Mouse (Mus musculus) stomach, postnatal 0 days (tissue): ENCODE measurements around the gene Cnst. TPM values are rescaled to one million over a fixed set of nuclear protein-coding genes. Genes with fewer than 3 reads are reported as not detected.

ENCODE experiments used
- ATAC-seq: fragments of 200-750 bp; cut with Nextera tagmentation; 2 replicates; pipeline ENCODE4 v1.8.0; 2017; ENCODE audit not compliant: low FRiP score, low TSS enrichment
- DNase-seq: peaks from one replicate; pipeline ENCODE4 v3.0.0-alpha.2; 2016; ENCODE audit warnings: low spot score
- H3K27ac ChIP-seq: fragments of 300-500 bp; sonication (generic); replicated peaks from 2 replicates; pipeline ENCODE4 v1.5.1; 2014; ENCODE audit warnings: mild to moderate bottlenecking, control low read depth
- H3K27me3 ChIP-seq: fragments of 300-500 bp; sonication (generic); 2 replicates; pipeline ENCODE4 v1.6.1; 2014; ENCODE audit warnings: low read length; ENCODE audit not compliant: control insufficient read depth, insufficient read depth
- H3K36me3 ChIP-seq: fragments of 300-500 bp; sonication (generic); 2 replicates; pipeline ENCODE4 v1.6.1; 2014; ENCODE audit warnings: low read length, mixed read lengths; ENCODE audit not compliant: control insufficient read depth, insufficient read depth
- H3K4me1 ChIP-seq: fragments of 300-500 bp; sonication (generic); replicated peaks from 2 replicates; pipeline ENCODE4 v1.6.1; 2014; ENCODE audit warnings: antibody characterized with exemption; ENCODE audit not compliant: control insufficient read depth, insufficient read depth
- H3K4me2 ChIP-seq: fragments of 300-500 bp; sonication (generic); replicated peaks from 2 replicates; pipeline ENCODE4 v1.6.1; 2014; ENCODE audit warnings: low read depth, mild to moderate bottlenecking, control low read depth, moderate library complexity
- H3K4me3 ChIP-seq: fragments of 300-500 bp; sonication (generic); 2 replicates; pipeline ENCODE4 v1.5.1; 2014; ENCODE audit warnings: low read depth, low read length, control low read depth
- H3K9ac ChIP-seq: fragments of 300-500 bp; sonication (generic); 2 replicates; pipeline ENCODE4 v1.6.1; 2014; ENCODE audit warnings: mild to moderate bottlenecking, low read length, control low read depth, mixed read lengths
- H3K9me3 ChIP-seq: fragments of 300-500 bp; sonication (generic); 2 replicates; pipeline ENCODE4 v1.6.1; 2016; ENCODE audit warnings: low read length; ENCODE audit not compliant: control insufficient read depth
- CTCF ChIP-seq: IDR thresholded peaks from 2 replicates; pipeline ENCODE4 v1.5.1; 2016; ENCODE audit warnings: antibody characterized with exemption, low read depth, mild to moderate bottlenecking, moderate library complexity
- EP300 ChIP-seq: optimal IDR thresholded peaks from 2 replicates; pipeline ENCODE3; 2016; ENCODE audit warnings: antibody characterized with exemption
- WGBS: fragments of 180-500 bp; shearing (Covaris S2); extraction: QIAGEN DNeasy Blood & Tissue Kit; methylation state at CpG from one replicate; pipeline ENCODE4 v1.1.7; 2014; 5-methylcytosine and 5-hydroxymethylcytosine counted together
- polyA plus RNA-seq: library from polyadenylated mRNA; unstranded; fragments of >200 nt; fragmentation: Nextera tagmentation; extraction: Ambion mirVana; gene quantifications from 2 replicates; pipeline ENCODE4 v1.2.1, GENCODE M21; 2015

Cnst gene
- polyA plus RNA-seq, 1 experiment from 2014 or later: 8.8 TPM

DNA sequence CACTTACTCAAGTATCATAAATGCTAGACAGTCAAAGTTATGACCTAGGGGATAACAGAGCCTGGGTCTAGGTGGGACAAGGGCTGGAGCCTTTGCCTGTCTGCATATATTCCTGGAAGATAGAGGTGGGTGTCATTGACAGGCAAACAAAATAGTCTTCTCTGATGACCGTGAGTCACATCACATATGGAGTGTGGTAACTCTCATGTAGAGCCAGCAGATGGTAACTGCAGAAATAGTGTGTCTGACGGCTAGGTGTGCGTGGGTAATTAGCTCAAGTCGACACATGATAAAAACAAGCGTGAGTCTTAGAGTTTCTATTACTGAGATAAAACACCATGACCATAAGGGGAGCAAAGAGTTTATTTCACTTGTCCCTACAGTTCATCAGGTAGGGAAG, 116.9 kb downstream of the Cnst start:
- Histone ChIP-seq H3K27me3 (no peaks in the 10 kb centered on the region), H3K9me3 (no peaks in the 10 kb centered on the region), H3K4me3 (no peak overlapping the region), H3K27ac (no peak overlapping the region), H3K36me3 (no peaks in the 10 kb centered on the region), H3K4me2 (no peak overlapping the region), H3K4me1 (no peaks in the 10 kb centered on the region), H3K9ac (no peak overlapping the region)
- no peak for TF ChIP-seq EP300
- WGBS: 86% methylated on average over 5 of the region's 5 CpGs
- DNase-seq: no peak
- no peak for ATAC-seq

DNA sequence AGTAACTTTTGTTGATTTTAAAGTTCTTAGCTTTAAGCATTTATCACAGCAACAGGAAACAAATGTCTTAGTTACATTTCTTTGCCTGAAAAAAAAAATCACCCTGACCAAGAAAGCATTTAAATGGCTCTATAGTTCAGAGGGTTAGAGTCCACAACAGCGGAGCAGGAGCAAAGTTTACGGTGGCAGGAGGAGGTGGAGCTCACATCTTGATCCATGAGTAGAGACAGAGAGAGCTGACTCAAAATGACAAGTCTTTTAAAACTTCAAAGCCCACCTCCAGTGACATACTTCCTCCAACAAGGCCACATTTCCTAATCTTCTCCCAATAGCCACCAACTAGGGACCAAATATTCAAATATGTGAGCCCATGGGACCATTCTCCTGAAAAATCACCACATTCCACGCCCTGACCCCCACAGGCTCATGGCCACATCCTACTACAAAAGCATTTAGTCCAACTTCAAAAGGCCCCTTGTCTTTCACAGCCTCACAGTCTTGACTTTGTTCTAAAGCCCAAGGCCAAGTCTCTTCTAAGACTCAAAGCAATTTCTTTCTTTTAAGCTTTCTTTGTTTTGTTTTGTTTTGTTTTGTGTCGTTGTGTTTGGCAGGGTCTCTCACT, 118.2 kb downstream of the Cnst start:
- H3K36me3 ChIP-seq: no peaks in the 10 kb centered on the region
- H3K4me3 ChIP-seq: no peak overlapping the region
- H3K4me2 ChIP-seq: no peak overlapping the region
- TF ChIP-seq CTCF (no peak), EP300 (no peak)
- no peaks in the 10 kb centered on the region for H3K9me3 ChIP-seq
- H3K27me3 ChIP-seq: no peaks in the 10 kb centered on the region
- H3K9ac ChIP-seq: no peak overlapping the region
- no peak overlapping the region for H3K27ac ChIP-seq
- no peak for ATAC-seq
- WGBS: 42% methylated on average over 4 of the region's 4 CpGs
- H3K4me1 ChIP-seq: no peaks in the 10 kb centered on the region
- no peak for DNase-seq

DNA sequence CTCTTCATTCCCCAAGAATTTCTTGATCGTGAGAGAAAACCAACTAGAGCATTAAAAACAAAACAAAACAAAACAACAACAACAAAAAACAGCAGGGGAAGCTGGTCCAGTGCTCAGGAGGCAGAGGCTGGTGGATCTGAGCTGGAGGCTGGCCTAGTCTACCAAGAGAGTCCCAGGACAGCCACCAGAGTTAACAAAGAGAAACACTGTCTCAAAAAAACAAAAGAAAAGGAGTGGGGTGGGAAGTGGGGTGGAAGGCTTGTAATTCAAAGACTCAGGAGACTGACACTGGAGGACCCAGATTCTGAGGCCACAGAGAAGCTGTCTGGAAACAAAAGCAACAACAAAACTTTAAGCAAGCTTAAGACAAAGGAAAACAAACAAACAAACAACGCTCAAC, 120.8 kb downstream of the Cnst start:
- Histone ChIP-seq H3K9me3 (no peaks in the 10 kb centered on the region), H3K36me3 (no peaks in the 10 kb centered on the region), H3K4me1 (no peaks in the 10 kb centered on the region), H3K4me2 (no peak overlapping the region), H3K9ac (no peak overlapping the region), H3K27ac (no peak overlapping the region), H3K4me3 (no peak overlapping the region), H3K27me3 (no peaks in the 10 kb centered on the region)
- 82% methylated on average over 2 of the region's 2 CpGs for WGBS
- TF ChIP-seq EP300 (no peak), CTCF (no peak)
- DNase-seq (no peak), ATAC-seq (no peak)

DNA sequence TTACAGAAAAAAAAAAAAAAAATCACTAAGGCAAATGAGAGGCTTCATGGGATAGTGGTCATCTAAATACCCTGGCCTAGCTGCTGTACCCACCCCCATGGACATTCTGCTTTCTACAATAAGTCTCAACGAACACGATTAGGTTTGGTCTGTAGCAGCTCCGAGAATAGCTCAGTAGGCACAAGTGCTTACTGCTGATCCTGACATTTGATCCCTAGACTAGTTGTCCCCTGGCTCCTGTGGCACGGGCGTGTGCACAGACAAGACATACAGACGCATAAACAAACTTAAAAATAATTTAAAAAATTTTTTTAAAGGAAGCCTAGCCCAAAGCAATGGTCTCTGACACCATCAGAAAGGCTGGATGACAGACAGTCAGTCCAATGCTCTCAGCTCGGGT, 121.3 kb downstream of the Cnst start:
- peak overlapping the region; percentile 80; the same call in 1 of the 2 replicates for H3K9ac ChIP-seq
- peak overlapping the region; percentile 84 for H3K4me3 ChIP-seq
- H3K4me1 ChIP-seq: no peaks in the 10 kb centered on the region
- H3K27me3 ChIP-seq: no peaks in the 10 kb centered on the region
- H3K9me3 ChIP-seq: no peaks in the 10 kb centered on the region
- H3K4me2 ChIP-seq: peak overlapping the region; percentile 95
- no peak for TF ChIP-seq CTCF
- TF ChIP-seq EP300: no peak
- no peak for ATAC-seq
- WGBS: 19% methylated on average over 7 of the region's 7 CpGs
- no peaks in the 10 kb centered on the region for H3K36me3 ChIP-seq
- H3K27ac ChIP-seq: 0 out of 2 replicates have a peak overlapping the region, but pooled peaks have one; percentile 80
- DNase-seq: no peak

DNA sequence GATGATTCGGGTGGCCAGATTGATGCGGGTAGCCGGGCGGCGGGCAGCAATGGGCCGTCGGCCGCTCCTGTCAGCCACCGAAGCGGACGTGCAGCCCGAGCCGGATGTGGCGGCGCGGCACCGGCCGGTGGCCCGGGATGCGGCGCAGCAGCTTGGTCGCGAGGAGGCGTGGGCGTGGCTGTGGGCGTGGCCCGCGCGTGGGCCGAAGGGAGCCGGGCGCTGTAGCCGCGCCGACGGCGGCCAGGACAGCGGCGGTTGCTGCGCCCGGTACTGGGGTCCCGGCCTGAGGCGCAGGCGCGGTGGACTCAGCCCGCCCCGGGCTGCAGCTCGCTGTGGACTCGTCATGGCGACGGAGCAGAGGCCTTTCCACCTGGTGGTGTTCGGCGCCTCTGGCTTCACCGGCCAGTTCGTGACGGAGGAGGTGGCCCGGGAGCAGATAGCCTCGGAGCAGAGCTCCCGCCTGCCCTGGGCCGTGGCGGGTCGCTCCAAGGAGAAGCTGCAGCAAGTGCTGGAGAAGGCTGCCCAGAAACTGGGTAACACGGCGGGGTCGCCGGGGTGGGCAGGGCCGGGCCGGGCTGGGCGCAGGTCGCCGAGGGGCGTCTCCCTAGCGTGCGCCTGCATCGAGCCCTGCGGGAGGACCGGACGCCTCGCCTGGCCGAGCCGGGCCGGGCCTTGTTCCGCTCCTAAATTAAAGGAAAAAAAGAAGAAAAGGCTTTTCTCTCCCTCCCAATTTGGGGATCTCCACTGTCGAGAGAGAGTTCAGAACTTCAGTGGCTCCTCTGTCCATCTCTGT, 122.0 kb downstream of the Cnst start, which contains the start of gene Sccpdh:
Sccpdh (plus strand) TSS at position 198 of the 793 bp plus-strand sequence.
- H3K4me2 ChIP-seq: peak within 1 kb of the TSS; percentile 95
- no peaks in the 10 kb centered on the region for H3K36me3 ChIP-seq
- TF ChIP-seq EP300 (no peak), CTCF (peak; percentile 10; the same call in 1 of the 2 replicates)
- peak within 1 kb of the TSS; percentile 80 for H3K9ac ChIP-seq
- under 1% methylated on average over 54 of the region's 84 CpGs for WGBS
- peak within 1 kb of the TSS; percentile 80 for H3K27ac ChIP-seq
- no peaks in the 10 kb centered on the region for H3K4me1 ChIP-seq
- no peaks in the 10 kb centered on the region for H3K27me3 ChIP-seq
- peak within 1 kb of the TSS; percentile 84 for H3K4me3 ChIP-seq
- H3K9me3 ChIP-seq: no peaks in the 10 kb centered on the region
- ATAC-seq (peak; percentile 95), DNase-seq (peak; percentile 90)
